Mouse (Mus musculus) forebrain, embryonic 14.5 days (tissue): ENCODE results near the gene Iqcn. TPM values are rescaled to one million over a fixed set of nuclear protein-coding genes. Genes with fewer than 3 reads are reported as not detected.

Experiments
- ATAC-seq: fragments of 200-750 bp; cut with Nextera tagmentation; 2 replicates; pipeline ENCODE4 v1.8.0; 2017; ENCODE audit warnings: mild to moderate bottlenecking, moderate library complexity
- DNase-seq: peaks from one replicate; pipeline ENCODE4 v3.0.0-alpha.2; 2015; ENCODE audit warnings: low spot score
- H3K27ac ChIP-seq: fragments of 300-500 bp; sonication (generic); 2 replicates; pipeline ENCODE4 v1.5.1; 2014; ENCODE audit warnings: low read depth, mild to moderate bottlenecking, control low read depth, low read length, moderate library complexity
- H3K27me3 ChIP-seq: fragments of 300-500 bp; sonication (generic); replicated peaks from 2 replicates; pipeline ENCODE4 v1.6.1; 2014; ENCODE audit warnings: low read length, control low read depth, mixed read lengths; ENCODE audit not compliant: control insufficient read depth, insufficient read depth
- H3K36me3 ChIP-seq: fragments of 300-500 bp; sonication (generic); 2 replicates; pipeline ENCODE4 v1.6.1; 2014; ENCODE audit warnings: low read length, control low read depth; ENCODE audit not compliant: control insufficient read depth, insufficient read depth
- H3K4me1 ChIP-seq: fragments of 300-500 bp; sonication (generic); 2 replicates; pipeline ENCODE4 v1.6.1; 2014; ENCODE audit warnings: antibody characterized with exemption, low read length, control low read depth; ENCODE audit not compliant: control insufficient read depth, insufficient read depth
- H3K4me2 ChIP-seq: fragments of 300-500 bp; sonication (generic); 2 replicates; pipeline ENCODE4 v1.6.1; 2014; ENCODE audit warnings: mild to moderate bottlenecking, control low read depth, low read length
- H3K4me3 ChIP-seq: fragments of 300-500 bp; sonication (generic); 2 replicates; pipeline ENCODE4 v1.5.1; 2014; ENCODE audit warnings: low read depth, low read length, control low read depth
- H3K9ac ChIP-seq: fragments of 300-500 bp; sonication (generic); 2 replicates; pipeline ENCODE4 v1.6.1; 2014; ENCODE audit warnings: mild to moderate bottlenecking, low read length, control low read depth, moderate library complexity
- H3K9me3 ChIP-seq: fragments of 300-500 bp; sonication (generic); replicated peaks from 2 replicates; pipeline ENCODE4 v1.6.1; 2016; ENCODE audit warnings: low read length, control low read depth, mixed read lengths; ENCODE audit not compliant: control insufficient read depth
- WGBS: fragments of 180-500 bp; shearing (Covaris S2); extraction: QIAGEN DNeasy Blood & Tissue Kit; methylation state at CpG from one replicate; pipeline ENCODE4 v1.1.7; 2014; 5-methylcytosine and 5-hydroxymethylcytosine counted together
- polyA plus RNA-seq: library from polyadenylated mRNA; unstranded; fragments of >200 nt; fragmentation: Nextera tagmentation; extraction: Ambion mirVana; gene quantifications from 2 replicates; pipeline ENCODE4 v1.2.1, GENCODE M21; 2014

Iqcn gene
- polyA plus RNA-seq, 1 experiment from 2014 or later: 0.10 TPM

- Histone ChIP-seq H3K4me3 (no peak overlapping the region), H3K36me3 (no peaks in the 10 kb centered on the region), H3K27ac (no peak overlapping the region), H3K27me3 (no peaks in the 10 kb centered on the region), H3K4me2 (no peak overlapping the region), H3K9ac (no peak overlapping the region), H3K4me1 (no peaks in the 10 kb centered on the region), H3K9me3 (no peaks in the 10 kb centered on the region)
- 76% methylated on average over 2 of the region's 2 CpGs for WGBS
- no peak for ATAC-seq
- no peak for DNase-seq
These were observed 11.8 kb downstream of the Iqcn start for GRCm38 (mm10) chr8:70715086-70715485.

DNA sequence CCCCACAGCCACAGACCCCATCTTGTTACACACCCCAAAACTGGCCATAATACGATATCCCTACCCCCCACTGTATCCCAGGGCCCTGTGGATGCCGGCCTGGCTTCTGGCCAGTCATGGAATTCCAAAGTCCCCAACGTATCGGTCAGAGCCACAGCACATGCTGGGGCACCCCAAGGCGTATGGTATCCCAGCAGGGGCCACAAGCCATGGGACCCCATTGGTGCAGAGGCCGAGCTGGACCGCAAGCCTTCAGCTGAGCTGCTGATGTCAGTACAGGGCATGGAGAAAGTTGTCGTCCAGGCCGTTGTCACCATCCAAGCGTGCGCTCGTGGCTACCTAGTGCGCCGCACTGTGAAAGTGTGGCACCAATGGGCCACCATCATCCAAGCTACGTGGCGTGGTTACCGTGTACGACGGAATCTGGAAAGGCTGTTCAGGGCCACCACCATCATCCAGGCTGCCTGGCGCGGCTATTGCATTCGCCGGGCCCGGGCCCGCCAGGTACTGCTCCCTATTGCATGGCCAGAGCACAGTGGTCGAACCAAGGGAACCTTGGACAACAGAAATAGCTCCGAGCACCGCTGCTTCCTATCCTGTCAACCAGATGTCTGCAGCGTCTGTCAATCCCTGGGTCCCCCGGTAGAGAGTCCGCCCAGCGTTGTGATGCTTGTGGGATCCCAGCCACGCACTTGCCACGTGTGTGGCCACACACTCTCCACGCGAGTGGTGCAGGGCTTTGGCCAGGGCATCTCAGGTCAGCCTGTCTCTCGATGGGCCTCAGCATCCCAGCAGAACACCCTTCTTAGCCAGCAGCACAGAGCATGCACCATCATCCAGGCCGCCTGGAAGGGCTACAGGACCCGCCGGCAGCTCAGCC lies 13.5 kb downstream of the Iqcn start:
- H3K27ac ChIP-seq: no peak overlapping the region
- H3K27me3 ChIP-seq: no peaks in the 10 kb centered on the region
- H3K9me3 ChIP-seq: no peaks in the 10 kb centered on the region
- no peak for DNase-seq
- no peak for ATAC-seq
- no peak overlapping the region for H3K4me2 ChIP-seq
- no peak overlapping the region for H3K9ac ChIP-seq
- 86% methylated on average over 40 of the region's 40 CpGs for WGBS
- no peaks in the 10 kb centered on the region for H3K4me1 ChIP-seq
- no peak overlapping the region for H3K4me3 ChIP-seq
- H3K36me3 ChIP-seq: no peaks in the 10 kb centered on the region

- H3K9me3 ChIP-seq: no peaks in the 10 kb centered on the region
- no peaks in the 10 kb centered on the region for H3K27me3 ChIP-seq
- no peaks in the 10 kb centered on the region for H3K4me1 ChIP-seq
- H3K4me2 ChIP-seq: no peak within 1 kb of the TSS
- no peak within 1 kb of the TSS for H3K4me3 ChIP-seq
- ATAC-seq: peak; percentile 42
- no peak within 1 kb of the TSS for H3K9ac ChIP-seq
- DNase-seq: peak; percentile 41
- no peak within 1 kb of the TSS for H3K27ac ChIP-seq
- WGBS: under 1% methylated on average over 18 of the region's 19 CpGs
- no peaks in the 10 kb centered on the region for H3K36me3 ChIP-seq
These were observed 15.0 kb downstream of the Iqcn start, which contains the start of gene Gm3336 for GRCm38 (mm10) chr8:70718297-70718696. TSS of gene Gm3336 (plus strand) at chr8:70718543.

GRCm38 (mm10) chr8:70719796-70720270 lies 16.6 kb downstream of the Iqcn start:
- Histone ChIP-seq H3K27ac (no peak overlapping the region), H3K4me3 (no peak overlapping the region), H3K4me1 (no peaks in the 10 kb centered on the region), H3K4me2 (no peak overlapping the region), H3K27me3 (no peaks in the 10 kb centered on the region), H3K36me3 (no peaks in the 10 kb centered on the region), H3K9ac (no peak overlapping the region), H3K9me3 (no peaks in the 10 kb centered on the region)
- WGBS: 70% methylated on average over 9 of the region's 9 CpGs
- ATAC-seq (no peak), DNase-seq (no peak)

- H3K4me2 ChIP-seq: no peak overlapping the region
- H3K36me3 ChIP-seq: no peaks in the 10 kb centered on the region
- 0 out of 2 replicates have a peak, but pooled peaks have one; percentile 60 for ATAC-seq
- H3K27ac ChIP-seq: no peak overlapping the region
- no peaks in the 10 kb centered on the region for H3K27me3 ChIP-seq
- no peak overlapping the region for H3K4me3 ChIP-seq
- H3K9me3 ChIP-seq: no peaks in the 10 kb centered on the region
- no peaks in the 10 kb centered on the region for H3K4me1 ChIP-seq
- WGBS: 3% methylated on average over 3 of the region's 3 CpGs
- H3K9ac ChIP-seq: no peak overlapping the region
- DNase-seq: peak; percentile 83
These were observed 17.5 kb downstream of the Iqcn start for GRCm38 (mm10) chr8:70720739-70721138.

DNA sequence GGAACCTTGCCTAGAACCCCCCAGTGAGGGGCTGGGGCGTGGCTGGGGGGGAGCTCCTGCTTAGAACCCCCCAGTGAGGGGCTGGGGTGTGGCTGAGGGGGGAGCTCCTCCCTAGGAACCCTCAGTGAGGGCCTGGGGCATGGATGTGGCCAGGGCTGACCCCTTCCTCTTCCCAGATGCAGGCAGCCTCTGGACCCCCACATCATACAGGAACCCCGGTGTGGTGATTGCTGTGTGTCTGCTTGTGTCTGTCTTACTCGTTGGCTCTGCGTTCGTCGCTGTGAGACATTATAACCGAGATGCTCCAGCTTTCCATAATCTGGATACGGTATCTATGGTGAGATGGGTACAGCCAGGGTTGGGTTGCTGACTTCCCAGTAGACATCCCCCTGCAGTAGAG lies 18.3 kb downstream of the Iqcn start:
- DNase-seq (no peak), ATAC-seq (no peak)
- H3K36me3 ChIP-seq: no peaks in the 10 kb centered on the region
- H3K9ac ChIP-seq: no peak overlapping the region; the same call in 1 of the 2 replicates
- H3K9me3 ChIP-seq: no peaks in the 10 kb centered on the region
- no peak overlapping the region for H3K4me3 ChIP-seq
- H3K4me1 ChIP-seq: no peaks in the 10 kb centered on the region
- no peak overlapping the region for H3K4me2 ChIP-seq
- 0 out of 2 replicates have a peak, but pooled peaks cover 3% of the 10 kb centered on the region for H3K27me3 ChIP-seq
- H3K27ac ChIP-seq: no peak overlapping the region
- WGBS: 85% methylated on average over 8 of the region's 8 CpGs

GRCm38 (mm10) chr8:70723486-70724210 lies 20.4 kb downstream of the Iqcn start, which contains the start of gene Pde4c:
TSS of gene Pde4c (plus strand) at chr8:70723720.
- H3K27me3 ChIP-seq: peaks cover 10% of the 10 kb centered on the region; the same call in 1 of the 2 replicates
- H3K36me3 ChIP-seq: no peaks in the 10 kb centered on the region
- no peak within 1 kb of the TSS for H3K4me2 ChIP-seq
- H3K9ac ChIP-seq: no peak within 1 kb of the TSS
- ATAC-seq (no peak), DNase-seq (no peak)
- WGBS: 72% methylated on average over 7 of the region's 7 CpGs
- H3K9me3 ChIP-seq: no peaks in the 10 kb centered on the region
- no peaks in the 10 kb centered on the region for H3K4me1 ChIP-seq
- H3K4me3 ChIP-seq: no peak within 1 kb of the TSS
- H3K27ac ChIP-seq: no peak within 1 kb of the TSS

GRCm38 (mm10) chr8:70724216-70724615 lies 21.0 kb downstream of the Iqcn start:
- no peaks in the 10 kb centered on the region for H3K36me3 ChIP-seq
- H3K27me3 ChIP-seq: peaks cover 10% of the 10 kb centered on the region; the same call in 1 of the 2 replicates
- H3K4me3 ChIP-seq: no peak overlapping the region
- no peak overlapping the region for H3K27ac ChIP-seq
- DNase-seq (no peak), ATAC-seq (no peak)
- H3K9me3 ChIP-seq: no peaks in the 10 kb centered on the region
- 77% methylated on average over 12 of the region's 12 CpGs for WGBS
- no peaks in the 10 kb centered on the region for H3K4me1 ChIP-seq
- no peak overlapping the region for H3K4me2 ChIP-seq
- no peak overlapping the region for H3K9ac ChIP-seq
